Mouse (Mus musculus) adrenal gland, adult 18-20 months (tissue): ENCODE measurements around the gene Rsad2. TPM values are rescaled to one million over a fixed set of nuclear protein-coding genes. Genes with fewer than 3 reads are reported as not detected.
"Not testable (repeated sequence)": the region's sequence is repeated elsewhere in the genome, so short reads cannot be mapped to it uniquely, and the experiment has no call there.

Source experiments
- DNase-seq, 2 experiments: peaks; one replicate each; pipeline ENCODE4 v3.0.0; 2021 to 2022; ENCODE audit warnings: low spot score in 2 of 2
- long read RNA-seq, 2 experiments: library from polyadenylated mRNA; stranded (forward); transcript quantifications; one replicate each; pipeline ENCODE4 v2.0.0; 2021
- total RNA-seq, 2 experiments: library from RNA; stranded (reverse); gene quantifications; 1 replicate in 1 of 2; 2 replicates in 1 of 2; pipeline ENCODE4 v1.2.3; 2021

Rsad2 gene
- total RNA-seq = 10 to 100 TPM; 12.3 to 17.7 TPM
- long read RNA-seq, experiment 1, transcript Rsad2-201 (6 exons, 3,782 nt) = major isoform, 12 of 17 reads
- long read RNA-seq, experiment 1, partial matches to known transcripts = 1 of 17 reads
- long read RNA-seq, experiment 1, other reads (novel, unspliced or antisense) = 4 of 17 reads
- long read RNA-seq, experiment 2, transcript Rsad2-201 (6 exons, 3,782 nt) = major isoform, 23 of 23 reads
- long read RNA-seq, experiment 2, partial matches to known transcripts = 0 of 23 reads
- long read RNA-seq, experiment 2, other reads (novel, unspliced or antisense) = 0 of 23 reads

DNA sequence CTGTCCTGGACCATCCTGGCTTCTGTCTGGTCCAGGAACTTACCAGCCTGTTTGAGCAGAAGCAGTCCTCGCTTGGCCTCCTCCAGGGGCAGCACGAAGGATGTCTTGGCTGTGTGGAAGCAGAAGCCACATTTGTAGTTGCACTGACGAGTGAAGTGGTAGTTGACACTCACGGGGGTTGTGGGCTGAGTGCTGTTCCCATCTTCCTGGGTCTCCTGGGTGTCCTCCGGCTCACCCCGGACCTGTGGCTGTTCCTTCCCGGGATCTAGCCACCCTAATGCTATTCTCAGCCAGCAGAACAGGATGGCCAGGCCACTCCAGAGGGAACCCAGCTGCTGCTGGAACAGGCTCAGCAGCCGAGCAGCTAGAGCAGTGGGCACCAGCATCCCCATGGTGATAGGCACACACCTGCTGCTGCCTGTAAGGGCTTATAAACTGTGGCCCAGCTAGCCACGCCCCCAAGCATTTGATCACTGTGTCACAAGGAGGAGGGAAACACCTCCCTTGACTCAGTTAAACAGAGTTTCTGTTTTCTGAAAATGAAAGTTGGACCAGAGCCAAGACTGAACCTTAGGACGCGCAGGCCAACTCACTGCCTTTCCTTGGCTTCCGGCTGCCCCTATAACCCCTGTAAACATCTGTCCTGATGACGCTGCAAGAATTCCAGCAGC is at the start of gene Rsad2:
Gene Rsad2, minus strand, starts transcription at position 425 of the 671 bp plus-strand sequence.
- peak; percentile 59 to 62 for DNase-seq

DNA sequence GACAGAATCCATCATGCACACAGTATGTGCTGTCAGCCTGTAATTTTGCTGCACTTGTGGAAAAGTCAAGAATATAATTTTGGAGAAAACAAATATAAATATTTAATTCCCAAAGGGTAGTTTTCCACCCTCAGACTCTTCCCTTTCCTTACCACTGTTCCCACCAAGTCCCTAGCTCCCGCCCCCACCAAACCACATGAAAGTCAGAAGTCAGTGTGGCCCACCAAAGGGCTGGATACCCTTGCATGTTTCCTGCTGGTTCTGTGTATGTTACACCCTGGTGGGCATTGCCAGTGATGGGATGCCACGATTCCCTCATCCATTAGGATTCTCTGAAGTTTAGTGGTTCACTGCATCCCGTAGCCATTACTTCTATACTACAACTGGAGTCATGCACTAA is 44.8 kb upstream of the Rsad2 start:
- DNase-seq = no peak

DNA sequence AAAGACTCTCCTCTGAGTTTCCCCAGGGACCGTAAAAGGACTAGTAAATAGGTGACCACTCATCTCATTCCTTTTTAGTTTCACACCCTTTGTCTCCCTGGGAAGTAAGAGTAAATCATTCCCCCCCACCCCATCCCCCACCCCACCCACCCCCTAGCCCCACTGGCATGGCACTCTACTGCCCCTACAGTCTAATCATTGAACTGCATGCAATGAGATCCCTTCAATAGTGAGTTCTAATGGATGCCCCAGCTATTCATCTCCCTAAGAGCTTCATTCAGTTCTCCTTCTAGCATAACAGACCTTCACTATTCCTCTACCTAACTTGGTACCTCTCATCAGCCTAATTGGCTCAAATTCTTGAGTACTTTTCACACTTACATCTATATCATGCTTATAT is 33.7 kb upstream of the Rsad2 start:
- DNase-seq = no peak

- DNase-seq = no peak
Observed at GRCm38 (mm10) chr12:26488617-26489274, 32.5 kb upstream of the Rsad2 start.

DNA sequence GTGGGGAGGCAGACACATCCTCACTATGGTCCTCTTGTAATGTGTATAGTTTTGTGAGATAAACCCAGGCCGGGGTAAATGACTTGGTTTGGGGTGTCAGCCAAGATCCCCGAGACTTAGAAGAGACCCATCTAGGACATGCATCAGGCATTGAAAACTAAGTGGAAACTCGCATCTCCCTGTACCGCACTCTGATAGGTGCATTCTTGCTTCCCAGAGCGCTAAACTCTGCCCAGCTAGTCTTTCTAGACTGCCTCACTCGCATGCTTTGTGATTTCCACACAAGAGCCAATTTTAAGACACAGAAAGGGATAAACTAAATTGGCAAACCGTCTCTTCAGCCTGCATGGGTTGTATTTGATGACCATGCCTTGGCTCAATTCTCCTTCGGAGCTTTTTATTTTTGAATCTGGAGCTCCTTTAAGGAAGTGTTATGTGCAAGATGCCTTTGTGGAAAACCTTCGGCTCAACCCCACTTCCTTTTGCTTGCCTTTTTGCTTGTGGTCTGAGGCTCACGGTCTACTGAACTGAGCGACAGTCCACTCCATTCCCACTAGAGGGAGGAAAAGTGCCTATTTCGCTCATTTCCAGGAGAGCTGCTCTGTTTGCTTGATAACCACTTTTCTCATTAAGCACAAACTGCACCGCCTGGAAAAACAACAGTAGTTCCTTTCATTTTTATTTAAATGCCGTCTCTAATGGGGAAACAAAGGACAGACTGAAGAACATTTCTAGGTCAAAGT is 31.8 kb upstream of the Rsad2 start:
- peak in 1 of 2 experiments; percentile 31 for DNase-seq

- not testable (repeated sequence) for DNase-seq
Observed at GRCm38 (mm10) chr12:26485738-26486580, 29.7 kb upstream of the Rsad2 start.

DNA sequence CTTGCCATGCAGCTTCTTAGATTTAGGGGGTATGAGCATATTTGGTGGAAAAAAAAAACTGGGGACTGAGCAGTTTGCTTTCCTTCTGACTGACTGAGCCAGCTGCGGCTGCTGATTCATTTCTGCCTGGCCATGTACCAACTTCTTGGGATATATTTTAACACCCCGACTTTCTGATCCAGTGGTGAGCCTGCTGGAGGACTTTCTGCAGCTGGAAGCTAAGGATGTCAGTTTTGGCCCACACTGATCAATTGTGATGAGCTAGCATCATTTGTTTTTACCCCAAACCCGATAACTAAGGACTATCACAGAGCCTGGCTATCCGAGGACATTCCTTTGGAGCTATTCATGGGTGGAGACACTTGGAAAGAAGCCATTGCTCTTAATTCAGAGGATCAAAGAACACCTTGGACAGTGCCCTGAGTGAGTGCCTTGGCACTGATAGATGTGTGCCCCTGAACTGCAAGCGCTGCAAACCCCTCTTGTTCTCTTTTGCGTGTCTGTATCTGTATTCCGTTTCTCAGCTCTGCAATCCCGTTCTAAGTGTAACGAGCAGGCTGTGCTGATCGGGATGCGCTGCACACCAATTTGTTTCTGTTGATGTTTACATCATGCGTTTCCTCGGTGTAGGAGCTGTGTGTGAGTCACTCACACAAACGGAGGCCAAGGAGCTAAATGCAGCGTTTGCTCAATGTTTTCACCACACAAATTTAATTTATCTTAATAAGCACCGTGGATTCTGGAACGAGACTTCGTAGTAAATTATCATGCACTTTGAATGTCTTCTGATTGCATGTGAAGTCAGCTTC is 22.1 kb upstream of the Rsad2 start:
- DNase-seq = peak in 1 of 2 experiments; percentile 49

- no peak for DNase-seq
Observed at GRCm38 (mm10) chr12:26477198-26477597, 20.9 kb upstream of the Rsad2 start.

DNA sequence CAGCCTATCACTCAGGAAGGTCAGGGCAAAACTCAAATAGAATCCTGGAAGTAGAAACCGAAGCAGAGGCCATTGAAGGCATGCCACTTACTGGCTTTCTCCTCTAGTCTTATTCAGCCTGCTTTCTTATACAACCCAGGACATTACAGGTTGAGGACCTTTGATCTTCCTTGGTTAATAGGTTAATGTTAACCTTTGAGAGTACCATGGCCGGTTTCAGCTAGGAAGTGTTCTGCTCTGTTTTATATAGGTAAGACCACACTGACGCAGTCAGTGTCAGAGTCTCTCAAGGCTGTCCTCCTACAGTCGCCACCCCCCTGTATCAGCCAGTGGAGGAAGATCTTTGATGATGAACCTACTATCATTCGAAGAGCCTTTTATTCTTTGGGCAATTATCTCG is 17.5 kb upstream of the Rsad2 start:
- no peak for DNase-seq

DNA sequence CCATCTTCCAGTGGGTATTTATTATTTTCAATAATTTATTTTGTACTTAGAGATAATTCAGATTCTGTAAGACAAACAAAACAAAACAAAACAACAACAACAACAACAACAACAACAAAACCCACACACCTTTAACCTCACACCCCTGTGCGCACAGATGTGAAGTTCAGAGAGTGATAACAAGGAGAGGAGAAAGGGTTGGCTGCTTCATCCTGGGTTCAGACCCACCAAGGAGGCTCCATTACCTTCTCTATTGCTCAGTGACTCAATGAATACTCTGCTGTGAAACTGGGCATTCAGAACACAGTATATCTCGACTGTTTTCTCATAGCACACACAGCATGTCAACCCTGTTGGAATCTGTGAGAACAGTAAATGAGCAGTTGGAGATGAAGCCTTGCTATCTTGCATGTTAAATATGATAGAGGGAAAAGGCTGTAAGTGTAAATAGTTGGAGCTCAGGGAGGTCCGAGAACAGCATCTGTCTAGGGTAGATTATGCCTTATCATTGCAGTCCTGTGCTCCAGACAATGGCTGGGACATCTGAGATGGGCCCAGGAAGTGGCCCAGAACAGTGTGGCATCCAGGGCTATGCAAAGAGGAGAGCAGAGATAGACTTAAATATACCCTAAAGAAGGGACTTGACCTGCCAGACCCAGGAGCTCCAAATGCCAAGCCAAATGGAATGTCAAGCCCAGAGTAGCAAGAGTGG is 16.7 kb upstream of the Rsad2 start:
- no peak for DNase-seq

- no peak for DNase-seq
Observed at GRCm38 (mm10) chr12:26471376-26471775, 15.1 kb upstream of the Rsad2 start.

DNA sequence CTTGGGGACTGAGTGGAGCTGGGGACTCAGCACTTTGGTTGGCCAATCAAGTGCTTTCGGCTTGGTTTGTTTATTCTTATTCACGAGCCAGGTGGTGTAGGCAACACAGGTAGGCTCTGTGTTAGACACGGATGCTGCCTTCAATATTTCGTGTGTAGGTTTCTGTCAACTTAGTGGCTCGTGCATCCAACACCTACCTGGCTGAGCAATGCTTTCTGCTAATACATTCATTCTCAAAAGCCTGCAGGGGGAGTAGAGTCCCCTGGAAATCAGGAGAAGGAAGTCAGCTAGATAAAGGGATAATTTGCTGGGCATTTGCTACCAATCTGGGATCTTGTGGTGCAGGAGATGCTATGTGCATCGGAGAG is 13.8 kb upstream of the Rsad2 start:
- no peak for DNase-seq

- peak; percentile 79 to 92 for DNase-seq
Observed at GRCm38 (mm10) chr12:26469098-26470041, 13.1 kb upstream of the Rsad2 start, which contains the start of gene Cmpk2. Gene Cmpk2 (plus strand): TSS chr12:26469204.

- DNase-seq = no peak
Observed at GRCm38 (mm10) chr12:26465600-26465999, 9.3 kb upstream of the Rsad2 start.

- DNase-seq = peak in 1 of 2 experiments; percentile 46
Observed at GRCm38 (mm10) chr12:26460091-26460490, 3.8 kb upstream of the Rsad2 start.

DNA sequence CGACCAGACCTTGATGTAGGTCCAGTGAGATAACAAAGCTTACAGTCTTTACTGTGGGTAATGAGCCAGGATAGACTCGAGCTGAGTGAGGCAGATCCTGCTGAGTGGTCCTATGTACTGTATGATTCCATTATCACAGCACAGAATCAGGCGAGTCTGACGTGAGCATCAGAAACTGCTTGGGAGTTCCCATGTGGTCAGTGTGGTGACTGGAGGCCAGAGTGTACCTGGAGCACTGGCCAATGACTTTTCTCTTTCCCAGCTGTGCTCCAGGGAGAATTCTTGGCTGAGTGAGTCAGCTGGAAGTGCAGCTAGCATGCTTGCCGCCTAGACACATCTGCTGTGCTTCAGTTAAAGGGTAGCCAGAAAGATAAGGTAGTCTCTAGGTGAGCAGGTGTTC is 1.6 kb downstream of the Rsad2 start:
- no peak for DNase-seq

DNA sequence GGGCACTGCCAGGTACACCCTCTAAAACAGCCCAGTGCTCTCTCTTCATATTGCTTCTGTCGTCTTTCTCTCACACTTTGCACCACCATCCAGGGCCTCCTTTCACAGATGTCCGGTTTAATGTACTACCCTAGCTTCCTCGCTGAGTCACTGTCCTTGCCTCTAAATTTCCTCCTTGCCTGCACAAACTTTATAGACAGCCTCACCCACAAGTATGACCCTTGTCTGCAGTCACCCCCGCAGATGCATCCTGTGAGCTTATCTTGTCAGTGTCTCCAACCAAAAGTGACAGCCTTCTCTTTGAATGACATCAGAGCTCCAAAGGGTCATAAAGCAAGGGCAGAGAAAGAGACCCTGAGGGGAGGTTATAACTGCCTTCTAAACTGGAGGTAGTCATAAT is 3.3 kb downstream of the Rsad2 start:
- no peak for DNase-seq

GRCm38 (mm10) chr12:26451150-26451549 is 5.1 kb downstream of the Rsad2 start:
- no peak for DNase-seq
